Mouse (Mus musculus): ENCODE results near the gene Wdr61. TPM values are rescaled to one million over a fixed set of nuclear protein-coding genes. Genes with fewer than 3 reads are reported as not detected.

Gene Wdr61
- total RNA-seq, 2 experiments from 2014 or later = 51.8 to 52.7 TPM

- intact Hi-C loops (cut with DNase I) = no loop called here
- peak in 1 of 2 experiments; percentile 22 for DNase-seq (ENCODE audit: low spot score in 2 of 2)
These were observed 46.8 kb downstream of the Wdr61 start for GRCm38 (mm10) chr9:54687246-54688236.

GRCm38 (mm10) chr9:54683814-54684605, 50.3 kb downstream of the Wdr61 start:
- no peak for DNase-seq (ENCODE audit: low spot score in 2 of 2)
- intact Hi-C loops (cut with DNase I) = no loop called here

DNA sequence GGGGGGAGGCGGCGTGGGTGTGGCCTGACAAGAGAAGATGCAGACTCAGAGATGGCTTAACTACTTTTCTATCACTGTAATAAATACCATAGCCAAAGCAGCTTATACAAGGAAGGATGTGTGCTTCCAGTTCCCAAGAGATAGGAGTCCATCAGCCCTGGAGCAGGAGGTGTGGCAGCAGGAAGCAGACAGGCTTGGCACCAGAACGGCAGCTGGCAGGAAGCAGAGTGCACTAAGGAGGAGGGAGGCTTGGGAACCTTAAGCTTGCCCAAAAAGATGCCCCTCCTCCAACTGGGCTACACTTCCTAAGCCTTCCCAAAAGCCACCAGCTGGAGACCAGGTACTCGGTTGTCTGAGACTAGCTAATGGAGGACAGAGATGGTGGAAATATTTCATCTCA, 51.5 kb downstream of the Wdr61 start:
- intact Hi-C loops (cut with DNase I) = no loop called here
- DNase-seq (ENCODE audit: low spot score in 2 of 2) = no peak

DNA sequence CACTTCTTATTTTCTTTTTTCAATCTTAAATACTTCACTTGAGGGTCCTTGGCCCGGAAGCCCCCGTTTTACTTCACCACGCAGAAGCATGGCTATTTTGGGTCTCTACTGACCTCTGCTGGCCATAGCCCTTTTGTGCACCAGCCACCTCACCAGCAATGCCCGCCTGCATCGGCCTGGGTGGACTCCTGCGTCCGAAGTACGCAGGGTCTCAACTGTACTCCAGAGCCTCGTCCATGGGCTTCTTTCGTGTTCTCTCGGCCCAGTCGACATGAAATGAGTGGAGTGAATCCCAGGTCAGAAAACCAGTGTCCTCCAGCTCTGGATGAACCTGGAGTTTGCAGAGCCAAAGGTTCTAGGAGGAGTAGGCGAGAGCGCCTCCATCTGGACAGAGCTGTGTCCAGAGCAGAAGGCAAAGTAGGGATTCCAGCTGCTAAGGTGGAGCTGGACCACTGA, 57.8 kb downstream of the Wdr61 start:
- peak; percentile 74 to 76 for DNase-seq (ENCODE audit: low spot score in 2 of 2)
- intact Hi-C loops (cut with DNase I) = loop anchor here (1.0 to 2.0 kb wide), 2 partner anchors 63 to 150 kb away; no protein-coding TSS in a partner anchor

DNA sequence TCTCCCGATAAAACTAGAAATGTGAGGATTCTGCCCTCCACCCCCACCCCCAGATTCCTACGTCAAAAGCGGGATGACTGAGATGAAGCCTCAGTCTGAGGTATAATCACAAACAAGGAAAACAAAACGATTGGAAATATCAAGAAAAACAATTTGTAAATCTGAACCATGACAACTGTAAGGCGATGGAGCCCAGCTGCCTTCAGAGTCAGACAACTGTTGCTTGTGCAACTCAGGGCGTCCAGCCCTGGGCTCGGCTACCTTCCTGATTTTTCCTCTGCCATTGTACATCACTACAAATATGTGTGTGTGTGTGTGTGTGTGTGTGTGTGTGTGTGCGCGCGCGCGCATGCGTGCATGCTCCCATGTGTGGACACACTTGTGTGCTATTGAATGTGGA, 60.4 kb downstream of the Wdr61 start:
- intact Hi-C loops (cut with DNase I) = no loop called here
- no peak for DNase-seq (ENCODE audit: low spot score in 2 of 2)

- intact Hi-C loops (cut with DNase I) = no loop called here
- DNase-seq (ENCODE audit: low spot score in 2 of 2) = no peak
These were observed 62.4 kb downstream of the Wdr61 start for GRCm38 (mm10) chr9:54671962-54672361.

DNA sequence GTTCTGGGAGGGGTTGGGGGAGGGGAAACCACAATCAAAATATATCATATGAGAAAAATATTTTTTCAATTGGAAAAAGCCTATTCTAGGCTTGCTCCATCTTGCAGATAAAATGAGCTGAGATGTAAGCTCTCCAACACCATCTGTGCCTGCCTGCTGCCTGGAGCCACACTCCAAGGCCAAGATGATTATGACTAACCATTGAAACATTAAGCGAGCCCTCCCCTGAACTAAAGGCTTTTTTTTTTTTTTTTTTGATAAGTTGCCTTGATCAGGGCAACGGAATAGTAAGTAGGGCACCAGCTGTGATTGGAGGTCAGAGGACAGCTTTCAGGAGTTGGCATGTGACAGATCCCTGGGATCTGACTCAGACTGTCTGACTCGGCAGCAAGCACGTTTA, 65.9 kb downstream of the Wdr61 start:
- peak; percentile 19 to 36 for DNase-seq (ENCODE audit: low spot score in 2 of 2)
- intact Hi-C loops (cut with DNase I) = no loop called here

DNA sequence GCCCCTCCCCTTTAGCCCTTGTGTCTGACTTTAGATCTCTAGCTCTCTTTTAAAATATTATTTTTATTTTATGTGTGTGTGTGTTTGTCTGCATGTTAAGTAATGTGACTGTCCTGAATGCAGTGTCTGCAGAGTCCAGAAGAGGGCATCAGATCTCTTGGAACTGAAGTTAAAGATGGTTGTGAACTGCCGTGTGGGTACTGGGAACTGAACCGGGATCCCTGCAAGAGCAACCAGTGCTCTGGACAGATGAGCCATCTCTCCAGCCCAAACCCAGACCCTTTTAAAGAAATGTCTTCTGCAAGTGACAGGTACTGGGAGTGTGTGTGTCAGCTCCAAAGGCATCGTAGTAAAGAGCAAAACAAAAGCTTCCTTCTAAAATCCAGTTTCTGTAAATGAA, 68.2 kb downstream of the Wdr61 start:
- intact Hi-C loops (cut with DNase I) = no loop called here
- DNase-seq (ENCODE audit: low spot score in 2 of 2) = no peak

Small RNAs within 50 kb of the gene (microRNA-seq; reads per million reads assigned to microRNA genes)
- not detected for gene Mir5710

Other genes starting within 250 kb of the Wdr61 start
- 100 to 1,000 TPM; 189 to 204 TPM for gene Dmxl2, start 232.9 kb downstream of the Wdr61 start, total RNA-seq (2021)
- not detected for gene Sh2d7, start 195.5 kb downstream of the Wdr61 start, total RNA-seq (2021)
- 10 to 100 TPM; 19.3 to 22.8 TPM for gene Cib2, start 174.3 kb downstream of the Wdr61 start, total RNA-seq (2021)
- gene Idh3a, start 148.2 kb downstream of the Wdr61 start, total RNA-seq (2021) = 100 to 1,000 TPM; 181 to 197 TPM
- 100 to 1,000 TPM; 121 to 139 TPM for gene Acsbg1, start 72.6 kb downstream of the Wdr61 start, total RNA-seq (2021)
- 10 to 100 TPM; 38.8 to 42.9 TPM for gene Dnaja4, start 35.6 kb downstream of the Wdr61 start, total RNA-seq (2021)
- 1 to 10 TPM; 1.8 to 2.6 TPM for gene Crabp1, start 30.2 kb upstream of the Wdr61 start, total RNA-seq (2021)
- gene Ireb2, start 129.3 kb upstream of the Wdr61 start, total RNA-seq (2021) = 10 to 100 TPM; 43.2 to 53.3 TPM
- gene Hykk, start 182.8 kb upstream of the Wdr61 start, total RNA-seq (2021) = 1 to 10 TPM; 1.6 to 2.5 TPM
- 100 to 1,000 TPM; 115 to 118 TPM for gene Psma4, start 216.3 kb upstream of the Wdr61 start, total RNA-seq (2021)
- gene AY074887, start 216.5 kb upstream of the Wdr61 start, total RNA-seq (2021) = not detected
- 1 to 10 TPM; 4.8 to 5.1 TPM for gene Chrna5, start 246.4 kb upstream of the Wdr61 start, total RNA-seq (2021)